Mouse (Mus musculus) lung, postnatal 10 days (tissue): ENCODE data around the gene Enpp1.

ENCODE experiments used
- DNase-seq: peaks from one replicate; pipeline ENCODE4 v3.0.0; 2021

Enpp1 gene

GRCm38 (mm10) chr10:24711480-24712366 lies at the start of gene Enpp1:
Gene Enpp1, minus strand, starts transcription at chr10:24712159.
- DNase-seq = peak; percentile 62

GRCm38 (mm10) chr10:24758326-24758915 lies 46.5 kb upstream of the Enpp1 start:
- no peak for DNase-seq

DNA sequence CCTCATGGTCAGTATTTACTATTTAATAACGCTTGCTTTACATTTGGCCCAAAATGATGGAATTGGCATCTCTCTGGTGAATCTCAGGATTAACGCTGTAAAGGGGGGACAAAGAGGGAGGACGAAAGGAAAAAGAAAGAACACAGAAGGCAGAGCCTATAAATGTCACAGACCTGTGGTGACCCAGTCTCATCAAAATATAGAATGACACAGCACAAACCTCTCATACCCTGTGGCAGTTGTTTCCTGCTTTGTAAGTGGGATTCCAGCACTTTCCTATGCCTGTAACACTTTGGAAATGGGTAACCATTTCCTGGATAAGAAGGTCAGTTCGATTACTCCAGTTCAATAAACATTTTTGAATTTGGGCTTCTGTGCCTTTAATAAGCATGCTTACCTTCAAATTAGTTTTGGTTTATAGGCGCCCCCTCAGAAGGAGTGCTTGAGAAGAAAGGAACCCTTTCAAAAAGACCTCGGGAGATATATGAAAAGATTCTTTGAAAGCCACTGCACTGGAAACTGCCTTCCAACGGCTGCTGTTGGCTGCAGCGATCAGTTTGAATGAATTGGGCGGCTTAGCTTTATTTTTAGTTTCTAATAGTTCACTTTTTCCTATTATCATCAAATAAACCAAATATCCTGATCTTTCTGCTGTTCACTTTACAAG lies 43.0 kb upstream of the Enpp1 start:
- no peak for DNase-seq

DNA sequence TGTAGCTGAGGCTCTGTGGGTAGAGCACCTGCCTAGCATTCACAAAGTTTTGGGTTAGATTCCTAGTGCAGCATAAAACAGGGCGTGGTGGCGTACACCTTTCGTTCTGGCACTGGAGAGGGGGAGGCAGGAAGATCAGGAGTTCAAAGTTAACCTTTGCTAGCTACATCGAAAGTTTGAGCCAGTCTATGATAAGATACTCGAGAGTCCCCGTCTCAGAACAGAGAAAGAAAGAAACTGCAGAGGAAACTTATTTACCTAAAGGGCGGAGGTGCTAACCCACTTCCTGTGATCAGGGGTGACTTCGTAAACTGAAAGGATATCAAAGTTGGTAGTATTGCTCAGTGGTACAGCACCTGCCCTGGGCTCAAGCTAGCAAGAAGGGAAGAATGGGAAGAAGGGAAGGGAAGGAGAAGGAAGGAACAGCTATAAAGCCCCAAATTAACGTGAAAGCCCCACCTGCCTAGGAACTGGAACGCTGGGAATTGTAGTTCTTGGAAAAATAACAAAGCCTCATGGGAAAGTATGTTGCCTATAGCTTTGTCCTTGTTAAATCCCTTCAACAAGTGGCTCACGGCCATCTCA lies 42.4 kb upstream of the Enpp1 start:
- DNase-seq = no peak

GRCm38 (mm10) chr10:24753536-24754250 lies 41.7 kb upstream of the Enpp1 start:
- DNase-seq = no peak

GRCm38 (mm10) chr10:24742950-24743487 lies 31.1 kb upstream of the Enpp1 start:
- DNase-seq = no peak

DNA sequence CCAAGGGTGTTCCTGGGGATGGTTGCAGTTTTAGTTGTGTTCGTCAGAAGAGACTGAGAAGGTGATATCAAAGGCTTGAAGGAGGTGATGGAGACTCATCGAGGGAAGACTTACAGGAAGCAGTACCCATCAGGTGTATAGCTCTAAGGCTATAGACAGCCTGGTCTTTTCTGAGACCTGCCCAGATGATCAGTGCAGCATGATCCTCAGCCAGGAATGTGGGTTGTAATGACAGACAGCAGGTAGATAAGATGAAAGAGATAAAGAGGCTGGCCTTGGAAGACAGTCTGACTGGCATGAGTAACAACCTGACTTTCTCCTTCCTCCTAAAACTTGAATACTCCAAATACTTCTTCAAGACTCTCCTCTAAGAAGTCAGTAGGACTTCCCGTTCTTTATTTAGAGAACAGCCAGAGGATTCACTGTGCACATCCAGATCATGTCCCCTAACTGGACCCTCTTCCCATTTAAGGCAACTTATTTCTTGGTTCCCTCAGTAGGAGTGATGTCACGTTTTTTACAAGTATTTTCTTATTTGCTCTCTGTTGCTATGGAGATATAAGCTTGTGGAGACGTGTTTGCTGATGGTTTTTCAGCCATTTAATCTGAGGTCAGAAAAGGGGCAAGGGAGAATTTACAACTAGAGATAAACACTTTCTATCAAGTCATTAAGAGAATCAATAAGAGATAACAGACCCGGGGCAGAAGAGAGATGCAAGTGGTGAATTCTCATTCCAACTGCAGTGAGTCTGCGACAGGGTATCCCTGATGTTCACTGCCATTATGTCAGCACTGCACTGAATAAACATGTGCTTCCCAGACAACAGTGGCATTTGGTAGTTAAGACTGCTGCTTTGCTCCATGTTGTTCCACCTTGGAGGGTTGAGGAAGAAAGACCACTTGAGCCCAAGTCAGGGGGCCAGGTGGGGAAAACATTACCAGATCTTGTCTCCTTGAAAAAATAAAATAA lies 29.6 kb upstream of the Enpp1 start:
- no peak for DNase-seq

DNA sequence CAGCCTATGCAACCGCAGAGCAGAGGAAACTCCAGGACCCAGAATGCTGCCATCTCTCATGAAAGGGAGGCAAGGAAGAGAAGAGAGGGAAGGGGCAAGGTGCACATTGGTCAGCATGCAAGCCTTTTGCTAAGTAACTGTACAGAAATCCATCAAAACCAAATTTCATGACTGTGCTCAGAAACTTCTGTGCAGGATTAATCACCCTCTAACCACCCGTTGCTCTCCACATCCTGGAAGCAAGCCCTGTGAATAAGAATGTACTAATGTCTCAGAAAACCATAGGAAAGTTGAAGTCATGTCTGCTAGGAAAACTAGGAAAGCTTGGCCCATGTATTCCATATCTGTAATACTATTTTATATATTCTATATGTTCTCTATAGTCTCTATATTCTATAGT lies 27.2 kb upstream of the Enpp1 start:
- no peak for DNase-seq

DNA sequence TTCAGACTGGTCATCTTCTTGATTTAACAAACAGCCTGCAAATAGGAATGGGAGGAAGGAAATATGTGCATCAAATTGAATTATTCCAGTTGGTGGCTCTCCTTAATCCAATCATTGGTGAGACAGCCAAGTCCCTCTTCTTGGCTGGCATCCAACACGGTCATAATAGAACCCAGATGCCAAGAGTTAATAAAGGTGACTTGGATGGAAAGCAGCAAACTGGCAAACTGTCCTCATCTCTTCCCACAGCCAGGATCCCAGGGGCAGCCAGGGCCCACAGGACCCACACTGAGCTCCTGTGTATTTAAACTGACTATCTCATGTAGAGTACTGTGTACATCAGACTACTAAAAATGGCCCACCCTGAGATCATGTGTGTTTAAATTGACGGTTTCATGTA lies 26.5 kb upstream of the Enpp1 start:
- DNase-seq = no peak

DNA sequence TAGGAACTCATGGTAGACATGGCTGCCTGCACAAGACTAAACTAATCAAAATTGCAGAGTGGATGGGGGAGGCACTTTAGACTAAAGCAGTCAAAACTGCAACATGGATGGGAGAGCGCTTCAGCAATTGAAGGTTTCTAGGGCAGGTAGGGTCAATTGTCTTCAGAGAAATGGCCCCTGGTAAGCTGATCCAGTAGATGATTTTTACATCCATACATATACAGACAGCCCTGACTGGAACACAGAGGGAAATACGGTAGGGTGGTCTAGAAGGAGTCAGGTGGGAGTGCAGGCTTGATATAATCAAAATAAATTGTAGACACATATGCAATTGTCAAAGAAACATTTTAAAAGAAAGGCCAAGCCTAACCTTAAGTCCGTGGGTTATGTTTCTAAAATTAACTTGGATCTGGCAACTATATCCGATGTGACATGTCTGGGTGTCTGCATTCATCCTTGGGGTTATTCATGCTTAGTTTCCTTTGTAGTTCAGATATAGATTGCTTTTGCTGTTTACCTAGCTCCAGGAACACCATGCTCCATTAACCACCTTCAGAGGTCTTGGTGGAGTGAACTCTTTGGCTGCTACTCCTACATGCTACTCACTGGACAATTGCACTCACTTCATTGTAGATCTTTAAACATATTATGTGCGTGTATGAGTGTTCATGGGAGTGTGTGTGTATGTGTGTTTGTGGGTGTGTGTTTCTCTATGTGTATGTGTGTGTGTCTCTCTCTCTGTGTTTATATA lies 23.2 kb upstream of the Enpp1 start:
- no peak for DNase-seq

- no peak for DNase-seq
These were observed 15.5 kb upstream of the Enpp1 start for GRCm38 (mm10) chr10:24727478-24727877.

DNA sequence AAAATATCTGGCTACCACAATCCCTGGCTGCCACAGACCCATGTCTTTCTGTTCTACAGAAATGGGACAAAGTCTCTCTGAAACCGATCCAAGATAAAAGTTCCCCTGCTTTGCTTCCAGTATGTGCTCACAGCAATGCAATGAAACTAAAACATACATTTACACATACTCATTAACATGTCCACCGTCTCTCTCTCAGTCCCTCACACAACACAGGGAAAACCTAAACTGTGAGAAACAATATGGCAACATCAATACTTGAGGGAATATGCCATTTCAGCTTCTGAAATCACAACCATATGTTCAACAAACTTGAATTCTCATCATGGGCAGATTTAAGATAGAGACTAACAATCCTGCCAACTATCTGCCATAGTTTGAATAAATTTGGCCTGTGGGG lies 13.2 kb upstream of the Enpp1 start:
- no peak for DNase-seq

- DNase-seq = no peak
These were observed 9.9 kb upstream of the Enpp1 start for GRCm38 (mm10) chr10:24721841-24722240.

- no peak for DNase-seq
These were observed 7.4 kb upstream of the Enpp1 start for GRCm38 (mm10) chr10:24719383-24719782.

DNA sequence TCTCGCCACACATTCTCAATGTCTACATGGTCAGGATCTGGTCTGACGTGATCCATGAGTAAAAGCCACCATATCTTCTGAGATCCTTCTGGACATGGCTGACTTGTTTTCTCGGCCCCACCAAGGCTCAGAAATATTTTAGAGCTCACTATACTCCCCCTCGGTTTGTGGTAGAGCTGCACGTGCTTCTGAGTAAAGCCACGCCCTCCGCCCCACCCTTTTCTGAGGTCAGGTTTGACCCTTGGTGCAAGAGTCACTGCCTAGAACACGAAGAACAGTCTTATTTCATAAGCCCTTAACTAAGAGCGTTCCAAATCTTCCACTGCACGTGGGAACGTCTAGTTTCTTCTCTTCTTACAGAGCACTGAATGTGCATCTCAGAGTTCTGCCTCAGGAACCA lies 6.8 kb upstream of the Enpp1 start:
- DNase-seq = no peak

DNA sequence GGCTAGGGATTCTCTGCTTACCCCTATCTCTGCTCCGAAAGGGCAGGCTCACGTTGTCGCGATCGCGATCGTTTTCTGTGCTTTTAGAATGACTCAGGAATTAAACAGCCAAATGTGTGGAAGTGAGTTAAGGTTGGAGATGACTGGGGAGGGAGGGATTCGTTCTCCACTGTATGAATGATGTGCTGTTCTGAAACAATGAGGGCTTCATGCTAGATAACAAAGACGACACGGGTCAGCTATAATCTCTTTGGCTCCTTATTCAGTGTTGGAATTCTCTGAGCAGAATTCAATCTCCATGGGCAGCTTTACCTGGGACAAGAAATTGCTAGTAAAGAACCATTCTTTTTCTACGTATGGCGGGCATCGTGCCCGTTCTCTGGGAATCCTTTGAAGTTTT lies 6.1 kb upstream of the Enpp1 start:
- no peak for DNase-seq

DNA sequence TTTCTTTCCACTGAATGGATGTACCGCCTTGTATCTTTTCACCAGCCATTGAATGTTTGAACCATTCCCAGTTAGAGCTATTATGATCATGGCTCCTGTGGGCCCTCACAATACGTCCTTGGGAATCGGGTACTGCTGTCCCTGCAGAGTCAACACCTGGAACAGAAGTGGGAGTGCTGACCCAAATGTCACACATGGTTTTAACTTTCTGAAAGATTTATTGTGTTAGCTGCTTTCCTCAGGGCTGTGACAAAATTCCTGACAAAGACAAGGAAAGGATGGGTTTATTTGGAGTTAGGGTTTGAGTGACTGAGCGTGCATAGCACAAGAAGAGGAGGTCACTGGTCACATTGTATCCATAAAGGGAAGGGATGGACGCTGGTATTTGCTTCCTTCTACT lies 4.3 kb upstream of the Enpp1 start:
- no peak for DNase-seq

GRCm38 (mm10) chr10:24712901-24713300 lies 942 bp upstream of the Enpp1 start:
- no peak for DNase-seq

GRCm38 (mm10) chr10:24712367-24712761 lies 405 bp upstream of the Enpp1 start:
- DNase-seq = no peak

DNA sequence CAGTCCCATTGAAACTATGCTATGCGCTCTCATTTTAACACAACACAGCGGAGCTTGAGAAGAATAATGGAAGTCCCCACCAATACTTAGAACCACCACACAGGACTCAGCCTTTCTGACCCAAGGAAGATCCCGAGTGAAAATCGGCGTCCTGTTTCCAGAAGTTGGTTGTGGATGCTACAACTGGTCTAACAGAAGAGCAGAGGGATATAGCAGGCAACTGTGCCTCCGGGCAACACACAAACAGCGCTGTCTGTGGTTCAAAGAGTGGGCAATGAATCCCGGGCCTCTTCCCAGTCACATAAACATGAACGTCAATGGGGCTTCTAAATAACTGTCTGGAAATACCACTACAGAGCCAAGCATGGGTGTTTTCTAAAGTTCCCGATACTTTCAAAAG lies 888 bp downstream of the Enpp1 start:
- no peak for DNase-seq

DNA sequence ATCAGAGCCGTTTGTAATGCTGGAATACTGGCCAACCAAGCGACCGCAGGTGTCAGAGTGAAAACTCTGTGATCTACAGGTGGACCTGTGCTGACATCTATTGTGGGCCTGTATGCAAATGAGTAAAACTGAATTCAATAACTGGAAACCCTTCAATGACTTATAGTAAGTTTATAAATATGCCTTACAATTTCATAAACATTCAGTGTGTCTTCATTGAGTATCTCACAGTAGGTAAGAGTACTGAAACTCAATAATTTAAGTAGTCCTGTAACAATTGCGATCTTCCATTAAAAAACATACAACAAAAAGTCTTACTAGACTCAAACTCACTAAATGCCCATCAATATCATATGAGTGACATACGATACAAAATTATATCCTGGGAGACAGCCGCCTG lies 1.6 kb downstream of the Enpp1 start:
- DNase-seq = no peak
